Mouse (Mus musculus): ENCODE data around the gene Gm28729.
A peak's percentile ranks its signal among the peaks of the same experiment; 100 is the strongest.
"Not testable (repeated sequence)": the region's sequence is repeated elsewhere in the genome, so short reads cannot be mapped to it uniquely, and the experiment has no call there.

The Gm28729 gene

DNA sequence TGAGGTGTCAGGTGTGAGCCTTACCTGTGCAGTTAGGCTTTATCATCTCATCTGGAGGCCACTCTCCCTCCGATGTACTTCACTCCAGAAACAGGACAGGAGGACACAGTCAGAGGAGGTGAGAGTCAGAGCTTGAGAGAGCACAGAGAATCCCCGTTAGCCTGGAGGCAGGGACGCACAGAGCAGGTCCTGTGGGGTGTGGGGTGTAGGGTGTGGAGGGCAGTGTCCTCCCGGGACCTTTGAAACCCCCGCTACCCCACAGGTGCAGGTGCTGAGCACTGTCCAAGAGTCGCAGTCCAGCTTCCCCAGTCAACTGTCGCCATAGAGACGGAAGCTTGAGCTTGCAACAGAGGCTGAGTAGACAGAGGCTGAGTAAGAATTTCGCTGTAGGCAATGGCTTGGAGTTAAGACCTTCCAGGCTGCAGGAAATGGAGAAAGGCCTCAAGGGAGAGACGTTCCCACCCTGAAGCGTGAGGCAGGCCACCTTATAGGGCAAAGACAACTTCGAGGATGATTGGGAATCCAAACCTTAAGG, at the start of gene Gm28729:
TSS of gene Gm28729 (minus strand) at position 293 of the 535 bp plus-strand sequence.
- DNase-seq, result no peak

DNA sequence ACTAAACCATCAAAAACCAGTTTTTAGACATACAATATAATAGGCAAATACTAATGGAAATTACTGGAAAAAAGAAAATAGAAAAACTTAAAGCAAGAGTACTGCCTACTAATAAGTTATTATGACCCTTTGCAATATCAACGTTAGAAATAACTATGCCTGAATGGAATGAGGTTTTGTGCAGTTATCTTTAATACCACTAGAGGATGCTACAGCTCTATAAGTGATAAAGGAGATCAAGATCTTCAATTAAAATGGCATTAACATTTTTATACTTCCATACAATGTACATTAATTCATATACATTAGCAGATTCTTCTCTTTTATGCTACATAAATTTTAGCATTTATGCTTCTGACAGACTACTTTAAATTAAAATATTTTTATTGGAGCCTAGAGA, 48.2 kb upstream of the Gm28729 start:
- no peak for DNase-seq

DNA sequence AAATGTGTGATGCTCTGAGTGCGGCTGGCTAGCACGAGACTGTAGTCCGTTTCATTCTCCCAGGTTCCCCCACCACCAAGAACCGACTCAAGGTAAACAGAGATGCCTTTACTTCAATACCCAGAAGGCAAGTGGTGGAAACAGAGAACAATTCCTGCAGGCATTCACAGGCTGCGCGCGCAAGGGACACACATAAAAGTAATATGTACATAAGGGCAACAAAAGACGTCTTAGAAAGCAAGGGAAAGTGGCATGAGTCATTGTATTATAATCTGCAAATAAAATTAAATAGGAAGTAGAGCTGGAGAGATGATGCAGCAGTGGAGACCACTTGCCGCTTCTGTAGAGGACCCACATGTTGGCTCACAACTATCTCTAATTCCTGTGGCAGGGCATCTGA, 47.7 kb upstream of the Gm28729 start:
- no peak for DNase-seq

DNA sequence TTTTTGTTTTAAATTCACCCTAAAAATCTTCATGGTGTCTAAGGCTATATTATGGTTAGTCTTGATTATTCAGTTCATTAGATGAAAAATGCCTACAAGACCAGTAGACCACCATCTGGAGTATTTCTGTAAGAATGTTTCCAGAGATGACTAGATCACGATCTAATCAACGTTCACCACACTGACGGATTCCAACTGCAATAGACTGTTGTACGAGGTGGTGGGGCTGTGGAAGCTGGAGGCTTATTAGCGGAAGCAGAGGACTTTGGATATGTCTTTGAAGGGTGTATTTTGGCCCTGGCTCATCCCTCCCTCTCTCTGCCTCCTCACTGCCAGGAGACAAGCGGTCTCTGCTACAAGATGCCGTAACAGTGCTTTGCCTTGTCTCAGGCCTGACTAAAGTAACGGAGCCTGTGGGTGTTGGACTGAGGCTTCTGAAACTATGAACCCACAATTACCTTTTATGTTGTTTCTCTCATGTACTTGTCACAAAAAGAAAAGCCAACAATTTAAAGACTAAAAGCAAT, 41.5 kb upstream of the Gm28729 start:
- DNase-seq, result no peak

DNA sequence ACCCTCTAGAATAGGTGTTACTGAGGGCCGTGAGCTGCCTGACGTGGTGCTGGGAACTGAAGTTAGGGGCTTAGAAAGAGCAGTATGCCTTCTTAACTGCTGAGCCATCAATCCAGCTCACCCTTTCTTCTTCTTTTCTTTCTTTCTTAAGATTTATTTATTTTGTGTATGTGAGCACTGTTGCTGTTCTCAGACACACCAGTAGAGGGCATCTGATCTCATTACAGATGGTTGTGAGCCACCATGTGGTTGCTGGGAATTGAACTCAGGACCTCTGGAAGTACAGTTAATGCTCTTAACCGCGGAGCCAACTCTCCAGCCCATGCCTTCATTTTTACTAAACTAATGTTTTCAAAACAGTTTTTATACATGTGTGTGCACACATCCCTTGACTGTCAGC, 38.4 kb upstream of the Gm28729 start:
- no peak for DNase-seq

DNA sequence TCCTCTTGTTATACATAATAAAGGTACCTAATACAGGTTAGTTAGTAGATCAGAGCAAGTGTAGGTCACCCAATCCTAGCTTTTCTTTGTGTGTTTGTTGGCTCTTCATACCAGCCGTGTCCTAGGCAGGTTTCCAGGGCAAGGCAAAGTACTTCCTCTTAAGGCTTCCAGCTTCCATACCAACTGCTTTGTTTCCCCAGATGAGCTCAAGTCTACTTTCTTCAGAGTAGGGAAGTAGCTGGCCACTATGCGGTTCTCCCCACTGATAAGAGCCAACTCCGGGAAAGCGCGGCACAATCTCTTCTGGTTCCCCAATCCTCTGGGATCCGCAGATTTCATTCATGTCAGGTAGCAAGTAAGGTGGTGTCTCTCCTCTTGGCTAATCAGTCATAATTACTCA, 34.1 kb upstream of the Gm28729 start:
- DNase-seq, result no peak

DNA sequence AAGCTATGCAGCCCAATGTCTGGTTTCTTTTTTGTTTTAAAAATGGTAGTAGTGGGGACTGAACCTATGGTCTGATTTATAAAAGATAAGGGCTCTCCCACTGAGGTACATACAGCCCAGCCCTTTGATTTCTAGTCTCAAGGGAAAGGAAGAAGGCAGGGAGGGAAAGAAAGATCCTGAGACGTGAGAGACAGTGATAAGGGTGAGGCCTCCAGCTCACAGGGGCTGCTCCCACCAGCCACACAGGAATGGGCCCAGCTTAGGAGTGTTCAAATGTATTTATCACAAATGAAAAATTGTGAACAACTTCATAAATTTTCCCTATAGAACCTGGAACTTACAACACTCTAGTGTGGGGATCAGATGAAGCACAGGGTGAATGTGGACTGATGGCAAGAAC, 33.5 kb upstream of the Gm28729 start:
- no peak for DNase-seq

DNA sequence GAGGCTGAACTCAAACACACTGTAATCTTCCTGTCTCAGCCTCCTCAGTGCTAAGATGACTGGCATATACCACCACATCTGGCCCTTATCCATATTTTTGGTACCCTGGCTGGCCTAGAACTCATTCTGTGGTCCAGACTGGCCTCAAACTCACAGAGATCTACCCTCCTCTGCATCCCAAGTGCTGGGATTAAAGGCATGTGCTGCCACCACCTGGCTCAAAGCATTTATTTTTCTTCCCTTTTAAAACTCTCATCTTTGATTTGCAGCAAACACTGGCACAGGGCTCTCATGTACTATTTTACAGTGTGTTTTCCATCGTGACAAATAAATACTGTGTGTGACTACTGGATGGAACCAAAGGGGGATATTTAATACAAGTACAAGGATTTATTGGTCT, 29.0 kb upstream of the Gm28729 start:
- DNase-seq, result no peak

DNA sequence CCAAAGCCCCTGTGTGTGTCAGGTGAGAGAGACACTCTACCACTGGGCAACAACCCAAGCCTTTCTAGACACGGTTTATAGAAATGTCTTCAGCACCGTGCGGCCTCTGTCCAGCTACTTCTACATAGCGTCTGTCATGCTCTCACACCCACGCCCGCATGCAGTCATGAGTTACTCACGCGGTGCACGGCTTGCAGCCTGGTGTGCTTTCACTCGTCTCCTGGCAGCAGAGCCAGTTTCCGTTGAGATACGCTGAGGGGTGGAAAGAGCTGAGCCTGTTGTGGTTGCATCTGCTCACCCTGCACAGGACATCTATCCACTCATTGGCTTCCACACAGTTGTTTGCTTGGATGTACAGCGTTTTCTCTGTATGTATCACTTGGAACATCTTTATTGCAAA, 20.3 kb upstream of the Gm28729 start:
- no peak for DNase-seq

DNA sequence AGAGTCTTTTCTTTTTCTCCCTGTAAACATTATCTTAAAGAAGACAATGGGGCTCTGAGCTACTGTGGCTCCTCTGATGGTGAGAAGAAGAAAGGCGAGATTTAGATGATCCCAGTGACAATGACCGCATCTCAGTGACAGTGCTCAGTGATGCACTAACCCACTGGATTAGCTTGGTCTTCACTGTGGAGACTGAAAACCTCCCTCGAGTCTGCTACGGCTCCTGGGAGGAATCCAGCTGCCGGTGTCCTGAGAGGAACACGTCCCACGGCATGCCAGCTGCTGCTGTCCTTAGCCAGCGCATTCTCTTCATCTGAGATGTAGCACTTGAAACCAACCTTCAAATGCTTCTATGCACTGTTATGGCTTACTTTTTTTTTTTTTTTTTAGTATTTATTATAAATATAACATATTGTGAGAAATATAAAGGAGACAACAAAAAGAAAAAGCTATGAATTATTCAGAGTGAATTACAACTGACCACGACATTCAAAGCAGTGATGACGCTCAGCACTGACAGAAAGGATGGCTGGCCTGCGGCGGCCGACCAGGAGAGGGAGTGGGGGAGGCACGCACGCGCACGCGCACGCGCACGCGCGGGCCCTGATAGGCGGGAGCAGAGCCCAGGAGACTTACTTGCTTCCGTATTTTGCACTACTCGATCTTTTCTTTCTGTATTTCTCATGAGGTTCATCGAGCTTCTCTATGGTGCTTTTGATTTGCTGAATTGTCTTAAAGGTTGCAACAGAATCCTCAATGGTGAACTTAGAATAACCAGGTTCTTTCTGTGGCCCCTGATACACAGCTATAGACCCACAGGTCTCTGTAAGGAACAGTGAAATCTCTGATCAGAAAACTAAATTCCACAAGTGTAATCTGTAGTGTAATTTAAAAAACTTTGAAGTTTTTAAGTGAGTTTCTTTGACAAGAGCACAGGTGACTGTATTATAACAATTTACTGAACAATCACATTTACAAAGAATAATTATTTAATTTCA, 18.9 kb upstream of the Gm28729 start:
- no peak for DNase-seq

DNA sequence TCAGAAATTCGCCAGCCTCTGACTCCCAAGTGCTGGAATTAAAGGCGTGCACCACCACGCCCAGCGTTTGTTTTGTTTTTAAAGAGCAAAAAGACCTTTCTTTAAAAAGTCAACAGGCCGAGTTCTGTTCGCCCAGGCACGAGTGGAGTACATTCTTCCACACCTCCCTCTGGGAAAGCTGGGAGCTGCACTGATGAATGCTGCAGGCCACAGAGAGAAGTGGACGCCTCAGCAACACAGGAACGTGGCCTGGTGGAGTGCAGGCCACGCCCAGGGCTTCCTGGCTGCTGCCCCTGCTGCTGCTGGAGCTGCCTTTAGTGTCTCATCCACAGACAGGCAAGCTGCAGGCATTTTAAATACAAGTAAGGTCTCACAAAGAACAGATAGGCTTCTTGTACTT, 13.9 kb upstream of the Gm28729 start:
- DNase-seq, result no peak

DNA sequence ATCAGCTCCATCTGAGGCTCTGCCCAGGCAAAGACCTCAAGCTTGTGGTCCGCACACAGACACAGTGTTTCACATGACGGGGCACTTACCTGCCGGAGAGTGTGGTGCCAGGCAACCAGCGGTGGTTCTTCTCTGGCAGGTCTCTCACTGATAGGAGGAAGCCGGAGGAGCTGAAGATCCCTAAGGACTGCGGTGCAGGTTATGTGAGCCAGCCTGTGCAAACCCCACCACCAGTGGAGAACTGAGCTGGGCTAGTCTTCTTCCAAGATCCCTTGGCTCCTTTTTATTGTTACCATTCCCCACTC, 12.5 kb upstream of the Gm28729 start:
- no peak for DNase-seq

DNA sequence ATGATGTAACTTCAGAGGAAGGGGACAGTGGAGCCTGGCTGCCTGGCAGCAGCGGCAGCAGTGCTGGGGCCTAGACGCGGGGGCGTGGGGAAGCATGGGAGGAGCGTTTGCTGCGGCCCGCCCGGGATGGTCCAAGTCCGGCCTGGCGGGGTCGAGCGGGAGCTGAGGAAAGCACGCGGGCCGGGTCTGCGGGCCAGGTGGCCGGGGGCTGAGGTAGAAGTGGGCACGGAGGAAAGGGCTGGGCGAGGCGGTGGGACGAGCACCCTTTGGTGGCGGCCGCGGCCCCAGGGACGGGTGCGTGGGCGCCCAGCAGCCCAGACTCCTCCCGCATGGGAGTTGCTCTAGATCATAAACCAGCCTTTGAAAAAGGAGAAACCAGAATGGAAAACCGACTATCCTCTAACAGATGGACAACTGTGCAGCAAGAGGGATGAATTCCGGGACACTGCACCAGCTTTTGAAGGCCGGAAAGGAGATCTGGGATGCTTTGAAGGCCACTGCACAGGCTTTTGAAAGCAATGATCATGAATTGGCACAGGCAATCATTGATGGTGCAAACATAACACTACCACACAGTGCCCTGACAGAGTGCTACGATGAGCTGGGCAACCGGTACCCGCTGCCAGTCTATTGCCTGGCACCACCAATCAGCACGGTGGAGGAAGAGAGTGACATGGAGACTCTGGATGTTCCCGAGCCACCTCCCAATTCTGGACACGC, 12.0 kb upstream of the Gm28729 start:
- DNase-seq, result no peak

DNA sequence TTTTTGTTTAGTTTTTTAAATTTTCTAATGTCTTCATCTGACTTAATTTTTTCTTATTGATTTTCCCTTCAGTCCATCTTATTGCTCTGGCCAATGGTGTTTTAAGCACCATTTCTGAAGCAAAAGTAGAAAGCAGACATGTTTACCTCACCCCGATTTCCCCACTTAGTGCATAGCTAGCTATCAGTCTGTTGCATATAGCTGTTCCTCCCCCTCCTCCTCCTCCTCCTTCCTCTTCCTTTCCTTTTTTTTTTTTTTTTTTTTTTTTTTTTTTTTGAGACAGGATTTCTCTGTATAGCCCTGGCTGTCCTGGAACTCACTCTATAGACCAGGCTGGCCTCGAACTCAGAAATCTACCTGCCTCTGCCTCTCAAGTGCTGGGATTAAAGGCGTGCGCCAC, 11.0 kb upstream of the Gm28729 start:
- not testable (repeated sequence) for DNase-seq

DNA sequence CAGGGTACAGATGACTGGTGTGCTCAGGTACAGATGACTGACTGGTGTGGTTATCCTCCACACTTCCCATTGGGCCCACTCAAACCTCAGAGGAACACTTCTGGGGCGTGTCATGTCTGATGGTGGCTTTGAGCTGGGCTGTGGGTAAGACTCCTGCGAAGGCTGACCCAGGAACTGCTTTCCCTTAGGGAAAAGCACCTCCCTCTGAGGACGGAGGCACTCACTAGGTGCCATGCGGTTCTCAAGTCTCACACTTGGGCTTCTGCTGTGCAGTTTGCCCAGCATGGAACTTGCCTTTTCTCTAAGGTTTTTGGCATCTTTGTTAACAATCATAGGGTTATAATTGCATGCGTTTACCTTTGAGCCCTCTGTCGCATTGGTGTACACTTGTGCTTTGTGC, 10.4 kb upstream of the Gm28729 start:
- DNase-seq, result no peak

DNA sequence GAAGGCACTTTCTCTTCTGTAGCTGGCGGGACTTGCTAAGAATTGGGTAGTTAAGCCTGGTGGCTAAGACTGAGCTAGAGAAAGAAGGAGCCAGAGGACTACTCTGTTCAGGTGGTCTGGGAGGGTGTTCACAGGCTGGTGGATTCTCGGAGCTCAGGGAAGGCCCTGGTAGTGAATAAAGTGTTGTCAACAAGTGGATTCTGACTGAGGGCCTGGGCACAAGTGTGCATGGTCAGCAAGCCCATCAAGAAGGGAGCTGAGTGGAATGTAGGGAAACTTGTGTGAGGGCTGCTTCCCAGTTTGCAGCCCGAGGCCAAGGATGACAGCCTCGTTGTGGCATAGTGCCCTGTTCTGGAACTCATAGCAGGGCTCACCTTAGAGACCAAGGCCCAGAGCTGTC, 9.2 kb upstream of the Gm28729 start:
- no peak for DNase-seq

DNA sequence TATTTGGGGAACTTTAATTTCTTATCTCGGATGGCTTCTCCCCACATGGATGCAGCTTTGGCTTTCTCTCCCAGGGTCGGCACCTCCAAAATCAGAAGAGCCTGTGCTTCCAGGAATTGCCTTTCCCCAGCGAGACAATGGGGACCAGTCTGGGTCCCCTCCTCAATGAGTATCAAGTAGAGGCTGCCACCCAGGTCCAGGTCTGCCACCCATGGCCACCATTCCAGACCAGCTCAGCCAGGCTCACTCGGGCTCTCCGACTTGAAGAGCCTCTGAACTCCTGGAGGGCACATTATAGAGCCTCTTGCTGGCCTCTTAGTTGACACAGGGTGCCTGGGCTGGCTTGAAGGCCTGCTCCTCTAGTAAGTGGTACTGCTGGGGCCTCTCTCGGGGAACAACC, 8.4 kb upstream of the Gm28729 start:
- no peak for DNase-seq

DNA sequence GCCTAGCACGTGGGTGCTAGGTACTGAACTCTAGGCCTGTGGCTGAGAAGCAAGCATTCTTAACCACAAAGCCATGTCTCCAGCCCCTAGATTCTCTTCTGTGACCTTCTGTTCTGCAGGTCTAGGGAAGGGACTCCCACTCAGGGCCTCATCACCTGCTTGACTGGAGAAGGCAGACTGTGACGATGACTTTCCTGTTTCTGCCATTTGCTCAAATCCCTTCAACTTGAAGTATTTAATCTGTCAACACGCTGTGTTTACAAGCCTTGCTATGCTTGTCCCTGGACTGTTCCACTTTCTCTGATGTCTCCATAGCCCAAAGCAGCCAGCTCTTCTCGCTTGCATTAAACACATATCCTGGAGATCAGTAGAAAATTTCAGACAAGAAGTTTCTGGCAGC, 7.5 kb upstream of the Gm28729 start:
- no peak for DNase-seq

DNA sequence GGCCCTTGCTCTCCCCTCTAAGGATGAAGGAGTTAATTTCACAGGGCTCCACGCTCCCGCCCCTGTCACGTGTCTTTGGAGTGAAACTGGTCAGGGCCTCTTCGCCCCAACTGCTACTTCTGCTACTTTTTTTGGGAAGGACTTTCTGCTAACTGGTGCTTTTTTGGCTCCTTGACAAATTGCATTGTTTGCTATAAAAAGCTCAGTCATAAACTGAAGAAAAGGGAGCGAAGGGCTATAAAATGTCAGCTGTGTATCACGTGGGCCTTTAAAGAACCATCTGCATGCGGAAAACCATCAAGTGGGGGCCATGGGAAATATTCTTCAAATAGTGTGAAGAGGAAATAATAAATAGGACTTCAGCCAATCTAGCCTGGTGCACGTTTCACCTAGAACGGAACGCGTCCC, 5.6 kb upstream of the Gm28729 start:
- peak; percentile 52 for DNase-seq

DNA sequence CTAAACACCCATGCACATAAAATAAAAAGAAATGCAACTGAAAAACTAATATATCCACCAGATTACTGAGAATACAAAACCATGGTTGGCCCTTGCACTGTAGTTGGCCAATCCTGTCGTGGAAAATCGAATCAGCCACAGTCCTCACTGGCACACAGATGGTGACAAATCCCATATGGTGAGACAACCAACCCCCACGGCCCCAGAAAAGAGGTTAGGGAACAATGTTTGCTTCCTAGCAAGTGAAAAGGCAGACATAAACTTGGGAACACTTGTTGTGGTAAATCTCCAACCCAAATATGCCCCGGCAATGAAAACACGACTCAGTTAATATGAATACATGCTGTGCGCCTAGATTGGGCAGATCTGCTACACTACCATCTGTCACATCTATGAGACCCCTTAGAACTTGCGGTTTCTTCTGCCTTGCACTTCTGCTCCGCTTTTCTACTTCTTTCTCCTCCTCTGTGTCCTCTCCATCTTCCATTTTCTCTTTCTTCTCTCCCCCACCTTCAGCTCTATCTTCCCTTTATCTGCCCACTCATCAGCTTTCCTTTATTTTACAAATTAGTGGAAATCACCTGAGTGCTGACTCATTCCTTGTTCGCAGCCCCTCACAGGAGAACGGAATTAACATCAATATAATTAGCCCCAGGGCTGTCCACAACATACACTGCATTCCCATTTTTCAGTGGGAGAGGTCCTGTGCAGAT, 5.1 kb upstream of the Gm28729 start:
- DNase-seq, result no peak

DNA sequence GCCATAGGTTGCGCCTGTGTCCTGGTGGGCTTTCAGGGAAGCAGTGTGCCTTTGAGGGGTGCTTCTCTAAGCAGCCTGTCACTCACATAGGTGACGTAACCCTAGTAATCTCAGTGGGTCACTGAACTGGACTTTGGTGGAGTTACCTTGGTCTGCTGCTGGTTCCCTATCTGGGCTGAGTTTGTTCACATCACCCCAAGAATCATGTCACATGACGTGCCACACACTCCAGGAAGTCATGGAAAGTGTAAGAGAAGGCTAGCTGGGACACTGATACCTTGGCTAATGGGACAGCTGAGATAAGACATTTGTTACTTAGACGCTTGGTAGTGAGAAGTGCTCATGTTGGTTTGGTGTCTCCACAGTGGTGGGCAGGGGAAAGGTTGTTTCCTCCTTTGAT, 947 bp upstream of the Gm28729 start:
- DNase-seq, result no peak

DNA sequence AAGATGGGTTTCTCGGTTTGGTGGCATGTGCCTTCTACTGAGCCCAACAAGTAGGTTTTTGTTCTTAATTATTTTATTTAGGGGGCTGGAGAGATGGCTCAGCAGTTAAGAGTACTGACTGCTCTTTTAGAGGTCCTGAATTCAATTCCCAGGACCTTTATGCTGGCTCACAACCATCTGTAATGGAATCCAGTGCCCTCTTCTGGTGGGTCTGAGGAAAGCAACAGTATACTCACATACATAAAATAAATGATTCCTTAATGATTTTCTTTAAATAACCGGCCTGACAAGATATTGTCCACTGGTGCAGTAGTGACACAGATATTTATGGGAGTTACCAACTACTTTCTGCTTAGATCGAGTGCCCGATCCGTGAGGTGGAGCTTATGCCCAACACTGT, 1.9 kb downstream of the Gm28729 start:
- no peak for DNase-seq

DNA sequence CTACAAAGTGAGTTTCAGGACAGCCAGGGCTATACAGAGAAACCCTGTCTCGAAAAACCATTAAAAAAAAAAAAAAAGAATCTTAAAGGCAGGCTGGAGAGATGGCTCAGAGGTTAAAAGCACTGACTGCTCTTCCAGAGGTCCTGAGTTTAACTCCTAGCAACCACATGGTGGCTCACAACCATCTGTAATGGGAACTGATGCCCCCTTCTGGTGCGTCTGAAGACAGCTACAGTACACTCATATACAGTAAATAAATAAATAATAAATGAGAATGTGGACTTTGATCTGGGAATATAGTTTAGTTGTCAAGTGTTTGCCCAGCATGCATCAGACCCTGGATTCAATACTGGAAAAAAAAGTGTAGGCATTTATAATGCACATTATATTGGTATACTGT, 3.5 kb downstream of the Gm28729 start:
- DNase-seq, result not testable (repeated sequence)

Measured in kidney, adult 11 months (tissue).